Mouse (Mus musculus) frontal cortex, adult 2 months (tissue): ENCODE data around the gene Adamtsl4. TPM values are rescaled to one million over a fixed set of nuclear protein-coding genes. Genes with fewer than 3 reads are reported as not detected.
"Not testable (repeated sequence)": the region's sequence is repeated elsewhere in the genome, so short reads cannot be mapped to it uniquely, and the experiment has no call there.

Source experiments
- DNase-seq, 2 experiments: peaks; one replicate each; pipeline ENCODE4 v3.0.0; 2022; ENCODE audit warnings: low spot score in 1 of 2; ENCODE audit errors: extremely low spot score in 1 of 2
- polyA plus RNA-seq: library from polyadenylated mRNA; depleted of rRNA; stranded (reverse); fragments of >200 nt; gene quantifications from 2 replicates; pipeline ENCODE4 v1.2.3, GENCODE M21; 2012

Gene Adamtsl4
- polyA plus RNA-seq, 1 experiment, result 4.1 TPM

DNA sequence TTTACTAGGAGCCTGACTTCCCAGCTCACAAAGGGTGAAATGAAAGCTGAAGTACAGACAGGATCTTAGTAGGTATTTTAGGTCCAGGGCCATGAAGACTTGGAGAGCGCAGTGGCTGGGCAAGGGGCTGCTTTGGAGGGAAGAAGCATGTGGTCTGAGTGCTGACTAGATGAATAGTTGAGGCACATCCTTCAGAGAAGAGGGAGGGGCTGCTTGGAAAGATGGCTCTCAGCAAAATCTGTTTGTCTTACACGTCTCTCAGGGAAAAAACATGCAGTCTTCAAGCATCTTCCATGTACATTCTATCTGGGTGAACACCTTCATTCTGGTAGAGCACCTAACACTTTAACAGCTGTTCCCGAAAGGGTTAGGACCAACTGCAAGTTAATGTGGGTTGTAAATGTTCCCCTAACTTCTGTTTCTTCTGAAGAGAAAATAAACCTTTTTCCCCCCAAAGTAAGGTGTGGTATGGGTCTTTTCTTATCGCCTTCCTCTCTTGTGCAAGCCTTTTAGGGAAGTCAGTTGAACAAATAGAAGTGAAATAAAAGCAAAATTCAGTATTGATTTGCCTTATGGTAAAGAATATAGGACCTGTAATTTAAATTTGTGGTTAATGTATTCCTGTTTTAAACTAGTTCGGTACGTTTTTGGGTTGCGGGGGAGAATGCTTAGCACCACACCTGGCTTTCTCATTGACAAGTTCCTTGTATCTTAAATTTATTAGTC is 24.8 kb downstream of the Adamtsl4 start:
- DNase-seq, result no peak

- DNase-seq, result no peak
Measured at GRCm38 (mm10) chr3:95661945-95662715, 25.6 kb downstream of the Adamtsl4 start.

GRCm38 (mm10) chr3:95660788-95661478 is 26.8 kb downstream of the Adamtsl4 start:
- DNase-seq, result no peak

- no peak for DNase-seq
Measured at GRCm38 (mm10) chr3:95659948-95660347, 27.8 kb downstream of the Adamtsl4 start.

GRCm38 (mm10) chr3:95658868-95659712 is 28.6 kb downstream of the Adamtsl4 start:
- peak; percentile 49 to 70 for DNase-seq

- DNase-seq, result peak; percentile 85 to 93
Measured at GRCm38 (mm10) chr3:95658236-95658867, 29.4 kb downstream of the Adamtsl4 start, which contains the start of gene Mcl1. Mcl1 (plus strand) TSS chr3:95658788.

GRCm38 (mm10) chr3:95657711-95658110 is 30.0 kb downstream of the Adamtsl4 start:
- DNase-seq, result no peak

DNA sequence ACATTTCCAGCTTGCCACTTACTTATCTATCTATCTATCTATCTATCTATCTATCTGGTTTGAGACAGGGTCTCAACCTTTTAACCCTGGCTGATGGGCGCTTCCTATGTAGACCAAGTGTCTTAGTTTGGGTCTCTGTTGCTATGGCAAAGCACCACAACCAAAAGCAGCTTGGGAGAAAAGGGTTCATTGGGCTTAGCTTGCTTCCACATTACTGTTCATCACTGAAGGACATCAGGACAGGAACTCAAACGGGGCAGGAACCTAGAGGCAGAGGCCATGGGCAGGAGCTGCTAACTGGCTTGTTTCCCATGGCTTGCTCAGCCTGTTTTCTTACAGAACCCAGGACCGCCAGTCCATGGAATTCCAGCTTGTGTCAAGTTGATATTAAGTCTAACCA is 30.6 kb downstream of the Adamtsl4 start:
- no peak for DNase-seq

DNA sequence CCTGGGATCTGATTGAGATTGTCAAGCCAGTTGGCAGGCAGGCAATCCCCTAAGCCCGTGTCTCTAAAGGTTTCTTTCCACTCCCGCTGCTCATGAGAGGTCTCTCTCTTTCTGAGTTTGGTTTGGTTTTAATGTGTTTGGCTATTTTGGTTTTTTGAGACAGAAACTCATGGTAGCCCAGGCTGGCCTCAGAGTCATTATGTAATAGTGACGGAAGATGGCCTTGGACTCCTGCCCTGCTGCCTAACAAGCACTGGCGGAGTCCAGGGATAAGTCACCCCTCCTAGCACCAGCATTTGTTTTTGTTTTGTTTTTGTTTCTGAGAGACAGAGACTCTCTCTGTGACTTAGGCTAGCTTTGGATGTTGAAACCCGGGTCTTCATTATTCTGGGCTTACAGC is 32.3 kb downstream of the Adamtsl4 start:
- no peak for DNase-seq

DNA sequence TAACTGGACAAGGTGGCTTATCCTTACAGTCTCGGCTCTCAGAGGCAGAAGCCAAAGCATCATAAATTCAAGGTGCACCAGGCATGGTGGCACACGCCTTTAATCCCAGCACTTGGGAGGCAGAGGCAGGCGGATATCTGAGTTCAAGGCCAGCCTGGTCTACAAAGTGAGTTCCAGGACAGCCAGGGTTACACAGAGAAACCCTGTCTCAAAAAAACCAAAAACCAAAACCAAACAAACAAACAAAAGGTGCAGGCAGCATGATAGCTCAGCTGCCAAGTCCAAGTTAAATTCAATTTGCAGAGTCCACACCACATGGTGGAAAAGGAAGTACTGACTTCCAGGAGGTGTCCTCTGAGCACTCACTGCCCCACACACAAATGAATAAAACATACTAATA is 33.3 kb downstream of the Adamtsl4 start:
- not testable (repeated sequence) for DNase-seq

- DNase-seq, result no peak
Measured at GRCm38 (mm10) chr3:95653473-95654034, 34.2 kb downstream of the Adamtsl4 start.

GRCm38 (mm10) chr3:95652871-95653270 is 34.8 kb downstream of the Adamtsl4 start:
- no peak for DNase-seq

DNA sequence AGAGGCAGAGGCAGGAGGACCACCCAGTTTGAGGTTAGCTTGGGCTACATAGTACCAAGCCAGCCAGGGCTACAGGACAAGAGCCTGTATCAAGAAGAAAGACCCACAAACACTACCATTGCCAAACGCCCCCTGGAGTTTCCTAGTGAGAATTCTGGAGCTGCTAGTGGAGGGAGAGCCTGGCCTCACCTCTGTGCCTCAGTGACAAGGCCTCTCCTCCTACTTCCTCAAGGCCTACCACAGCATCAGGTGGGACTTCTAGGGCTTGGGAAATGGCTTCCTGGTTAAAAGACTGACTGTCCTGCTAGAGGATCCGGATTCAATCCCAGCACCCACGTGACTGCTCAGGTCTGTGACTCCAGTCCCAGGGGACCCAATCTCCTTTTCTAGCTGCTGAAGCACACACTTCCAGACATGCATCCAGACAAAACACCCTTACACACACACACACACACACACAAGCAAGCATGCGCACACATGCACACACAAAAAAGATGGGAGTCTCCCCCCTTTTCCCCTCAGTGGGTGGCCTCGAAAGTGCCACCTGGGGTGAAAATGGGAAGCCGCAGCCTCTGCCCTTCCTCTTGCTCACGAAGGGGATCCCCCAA is 35.4 kb downstream of the Adamtsl4 start:
- DNase-seq, result no peak

DNA sequence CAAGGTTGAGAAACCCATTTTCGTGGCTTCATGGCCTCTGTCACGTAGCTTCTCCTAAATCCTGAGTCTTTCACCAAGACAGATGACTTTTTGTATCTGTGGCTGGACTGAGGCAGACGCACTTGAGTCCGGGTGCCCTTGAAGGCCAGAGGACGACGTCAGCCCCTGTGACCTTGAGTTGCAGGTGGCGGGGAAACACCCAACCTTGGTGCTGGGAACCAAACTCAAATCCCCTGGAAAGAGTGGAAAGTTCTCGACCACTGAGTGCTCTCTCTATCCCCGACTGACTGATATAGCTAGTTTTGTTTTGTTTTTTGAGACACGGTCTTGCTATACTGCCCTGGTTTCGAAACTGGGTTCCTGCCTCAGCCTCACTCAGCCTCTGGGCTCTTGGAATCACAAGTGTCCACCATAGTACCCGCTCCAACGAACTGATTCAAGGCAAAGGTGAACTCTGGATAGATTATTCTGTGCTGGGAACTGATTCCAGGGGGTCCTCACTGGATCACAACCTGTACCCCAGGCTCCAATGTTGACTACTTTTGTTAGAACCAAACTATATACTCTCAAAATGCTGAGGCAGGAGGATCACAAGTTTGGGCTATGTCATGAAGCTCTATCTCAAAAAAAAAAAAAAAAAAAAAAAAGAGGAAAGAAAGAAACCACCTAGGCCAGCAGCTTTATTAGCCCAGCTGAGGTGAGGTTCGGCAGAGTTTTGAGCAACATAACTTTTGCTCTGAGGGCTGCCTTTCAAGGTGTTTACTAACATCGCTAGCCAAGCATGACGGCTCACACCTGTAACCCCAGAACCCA is 36.1 kb downstream of the Adamtsl4 start:
- DNase-seq, result no peak

DNA sequence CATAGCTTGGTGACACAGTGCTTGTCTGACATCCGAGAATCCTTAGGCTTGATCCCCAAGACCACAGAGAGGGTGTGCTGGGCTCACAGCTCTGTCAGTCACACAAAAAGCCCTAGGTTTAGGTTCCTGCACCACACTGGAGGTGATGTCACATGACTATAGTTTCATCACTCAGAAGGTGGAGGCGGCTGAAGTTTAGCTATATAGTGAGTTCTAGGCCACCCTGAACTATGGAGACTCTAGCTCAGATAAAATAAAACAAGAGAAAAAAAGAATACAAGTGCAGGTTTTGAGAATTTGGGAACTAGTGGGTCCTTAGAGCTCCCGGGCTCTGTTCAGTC is 36.7 kb downstream of the Adamtsl4 start:
- DNase-seq, result no peak

DNA sequence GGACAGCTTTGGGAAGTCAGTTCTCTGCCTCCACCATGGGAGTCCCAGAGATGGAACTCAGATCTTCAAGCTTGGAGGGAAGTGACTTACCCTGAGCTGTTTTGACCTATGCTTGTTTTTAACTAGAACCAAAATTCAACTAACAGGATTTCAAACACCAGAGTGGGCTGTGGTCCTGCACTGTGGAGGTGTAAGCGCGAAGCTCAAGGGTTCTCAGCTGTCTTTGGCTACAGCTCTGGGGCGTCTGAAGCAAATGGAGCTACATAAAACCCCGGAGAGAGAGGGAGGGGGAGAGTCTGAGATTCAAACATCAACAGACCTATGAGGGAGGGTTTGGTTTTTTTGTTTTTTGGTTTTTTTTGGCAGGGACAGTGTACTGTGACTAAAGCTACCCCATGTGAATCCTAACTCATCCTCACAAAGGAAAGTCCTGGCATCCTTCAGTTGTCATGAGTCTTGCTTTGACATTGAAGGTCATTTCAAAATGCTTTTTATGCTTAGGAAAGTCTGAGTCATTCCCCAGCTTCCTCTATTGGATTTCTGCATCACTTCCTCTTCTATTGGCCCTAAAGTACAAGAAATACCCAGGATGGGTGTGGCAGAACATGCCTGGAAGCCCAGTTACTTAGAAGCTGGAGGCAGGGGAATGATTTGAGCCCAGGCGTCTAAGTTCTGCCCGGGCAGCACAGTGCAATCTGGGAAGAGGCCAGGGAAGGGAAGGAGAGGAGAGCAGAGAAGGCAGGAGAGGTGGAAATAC is 37.3 kb downstream of the Adamtsl4 start:
- no peak for DNase-seq

DNA sequence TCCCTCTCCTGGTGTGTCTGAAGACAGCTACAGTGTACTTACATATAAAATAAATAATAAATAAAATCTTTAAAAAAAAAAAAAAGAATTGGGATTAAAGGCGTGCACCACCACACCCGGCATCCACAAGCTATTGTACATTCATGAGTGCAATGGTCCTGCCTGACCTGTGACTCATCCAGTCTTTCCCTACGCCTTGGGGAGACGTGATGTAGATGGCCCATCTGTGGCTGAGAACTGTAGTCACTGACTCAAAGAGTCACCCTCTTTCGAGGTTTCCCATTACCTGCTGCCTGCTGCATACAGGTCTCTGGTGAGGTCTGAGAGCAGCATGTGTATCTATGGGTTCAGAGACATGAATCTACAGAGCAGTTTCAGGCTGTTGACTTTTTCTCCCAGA is 39.7 kb downstream of the Adamtsl4 start:
- DNase-seq, result no peak
